Mouse (Mus musculus): ENCODE measurements at regions not wholly inside any gene's neighbourhood (a gene's known extent, or its start where the extent isn't known, plus 50 kb on each side); places are given as distances from the start of the nearest gene placed in this dataset.

DNA sequence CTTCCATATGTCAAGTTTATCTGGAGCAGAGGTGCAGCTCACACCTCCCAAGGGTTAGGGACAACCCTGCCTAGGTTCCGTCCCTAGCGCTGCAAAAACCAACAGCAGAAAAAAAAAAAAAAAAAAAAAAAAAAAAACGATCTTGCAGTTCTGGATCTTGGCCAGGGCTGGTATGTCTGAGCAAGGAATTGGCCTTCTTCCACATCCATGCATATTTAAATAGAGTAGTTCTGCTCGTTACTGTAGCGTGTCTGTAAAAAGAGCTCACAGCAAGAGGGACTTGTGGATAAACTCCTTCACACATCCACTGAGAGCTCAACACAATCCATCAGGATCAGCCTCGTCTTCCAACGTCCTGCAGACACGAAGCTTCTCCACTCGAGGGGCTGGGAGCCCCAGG, 639.4 kb upstream of the Adam5 start:
- no peak for DNase-seq

DNA sequence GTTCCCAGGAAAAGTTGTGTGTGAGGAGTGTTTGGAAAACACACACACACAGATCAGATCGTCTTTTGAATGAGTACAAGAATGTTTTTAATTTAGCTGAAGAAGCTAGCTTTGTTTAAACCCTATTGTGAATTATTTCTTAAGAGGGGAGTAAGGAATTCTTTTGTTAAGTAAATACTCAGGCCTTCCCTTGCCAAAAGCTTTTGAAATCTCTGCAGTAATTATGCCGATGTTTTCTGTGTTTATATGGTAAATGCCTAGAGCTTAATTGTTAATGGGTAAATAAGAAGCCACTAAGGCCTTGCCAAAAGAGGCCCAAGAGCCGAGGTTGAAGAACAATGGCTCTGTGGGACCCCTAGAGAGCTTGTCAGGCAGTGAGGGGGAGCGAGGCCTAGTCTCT, 638.3 kb upstream of the Adam5 start:
- DNase-seq: no peak

DNA sequence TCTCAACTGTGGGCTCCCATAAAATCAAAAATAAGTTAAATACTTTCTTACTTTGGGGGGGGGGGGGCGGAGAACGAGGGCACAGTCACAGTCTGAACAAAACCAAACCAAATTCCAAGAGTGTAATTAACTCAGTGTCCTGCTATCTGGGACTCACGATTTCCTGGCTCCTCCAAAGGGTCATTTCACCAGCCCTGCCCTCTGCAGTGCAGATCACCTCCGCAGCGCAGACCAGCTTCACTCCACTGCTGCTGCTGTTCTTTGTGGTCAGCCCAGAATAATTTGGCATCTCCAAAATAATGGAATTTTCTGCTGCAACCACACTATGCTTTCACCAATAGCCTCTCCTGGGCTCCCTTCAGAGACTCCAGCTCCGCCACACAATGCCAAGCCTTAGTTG, 631.5 kb upstream of the Adam5 start:
- no peak for DNase-seq

DNA sequence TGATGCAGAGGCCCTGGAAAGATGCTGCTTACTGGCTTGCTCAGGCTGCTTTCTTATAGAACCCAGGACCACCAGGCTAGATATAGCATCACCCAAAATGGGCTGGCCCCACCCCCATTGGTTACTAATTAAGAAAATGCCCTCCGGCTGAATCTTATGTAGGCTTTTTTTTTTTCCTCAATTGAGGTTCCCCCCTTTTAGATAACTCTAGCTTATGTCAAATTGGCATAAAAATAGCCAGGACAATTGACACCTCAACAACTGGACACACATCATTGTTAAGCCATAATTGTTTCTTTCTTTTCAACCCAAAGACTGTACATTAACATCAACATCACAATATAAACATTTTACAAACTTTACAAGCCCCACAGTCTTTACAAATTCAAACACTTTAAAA, 630.8 kb upstream of the Adam5 start:
- DNase-seq: no peak

DNA sequence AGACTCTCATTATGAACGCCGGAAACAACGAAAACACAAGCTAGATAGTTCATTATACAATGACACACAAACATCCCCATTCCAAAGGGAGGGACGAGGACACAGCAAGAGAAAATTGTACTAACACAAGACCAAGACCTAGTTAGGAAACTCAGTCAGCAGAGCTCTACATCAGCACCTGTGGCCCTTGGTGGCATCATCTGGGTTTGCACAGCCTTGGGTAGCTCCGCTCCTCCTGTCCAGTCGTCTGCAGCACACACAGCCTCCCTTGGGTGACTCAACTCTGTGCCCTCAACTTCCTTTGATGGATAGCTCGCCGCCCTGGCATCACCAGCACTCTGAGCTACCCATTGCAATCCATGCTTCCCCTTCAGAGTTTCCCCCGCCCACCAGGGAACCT, 629.7 kb upstream of the Adam5 start:
- no peak for DNase-seq

DNA sequence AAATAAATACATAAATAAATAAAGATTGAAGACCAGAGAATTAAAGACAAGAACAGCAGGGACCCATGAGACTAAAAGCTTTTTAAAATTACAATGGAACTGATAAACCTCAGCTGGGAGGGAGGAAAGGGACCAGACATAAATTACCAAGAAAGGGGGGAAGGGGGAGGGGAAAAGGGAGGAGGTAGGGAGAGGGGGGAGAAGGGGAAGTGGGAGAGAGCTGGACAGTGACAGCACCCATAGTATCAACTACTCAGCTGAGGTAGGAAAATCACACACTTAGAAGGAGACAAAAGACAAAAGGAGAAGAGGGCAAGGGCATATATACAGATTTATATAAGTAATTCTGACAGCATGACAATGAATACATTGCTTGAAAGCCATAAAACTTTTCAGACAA, 626.4 kb upstream of the Adam5 start:
- DNase-seq: no peak

DNA sequence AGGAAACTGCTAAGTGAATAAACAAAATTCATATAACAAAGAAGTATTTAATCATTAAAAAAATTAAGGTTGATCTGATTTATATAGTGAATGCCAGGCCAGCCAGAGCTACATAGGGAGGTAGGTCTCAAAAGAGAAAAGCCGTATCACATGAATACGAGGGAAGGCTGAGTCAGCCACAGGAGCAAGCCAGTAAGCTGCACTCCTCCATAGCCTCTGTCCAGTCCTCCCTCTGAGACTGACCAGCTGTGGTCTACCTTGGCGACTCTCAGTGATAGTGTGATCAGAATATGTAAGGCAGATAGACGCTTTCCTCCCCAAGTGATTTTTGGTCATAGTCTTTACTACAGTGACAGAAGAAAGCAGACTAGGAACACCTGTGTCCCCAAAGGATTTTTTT, 625.4 kb upstream of the Adam5 start:
- DNase-seq: no peak

DNA sequence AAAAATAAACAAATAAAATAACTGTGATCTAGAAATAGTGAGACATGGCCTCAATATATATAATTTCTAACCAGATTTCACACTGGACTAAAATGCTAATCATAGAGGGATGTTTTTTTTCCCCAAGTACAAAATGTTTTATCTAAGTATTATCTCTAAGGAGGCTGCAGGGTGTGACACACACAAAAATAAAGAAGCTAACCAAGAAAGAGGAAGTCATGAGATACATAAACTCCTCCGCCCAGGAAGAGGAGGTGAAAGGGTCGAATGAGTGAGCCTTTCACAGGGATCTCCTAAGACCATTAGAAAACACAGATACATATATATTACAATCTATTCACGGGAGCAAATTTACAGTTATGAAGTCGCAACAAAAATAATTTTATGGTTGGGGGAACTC, 623.7 kb upstream of the Adam5 start:
- DNase-seq: no peak

DNA sequence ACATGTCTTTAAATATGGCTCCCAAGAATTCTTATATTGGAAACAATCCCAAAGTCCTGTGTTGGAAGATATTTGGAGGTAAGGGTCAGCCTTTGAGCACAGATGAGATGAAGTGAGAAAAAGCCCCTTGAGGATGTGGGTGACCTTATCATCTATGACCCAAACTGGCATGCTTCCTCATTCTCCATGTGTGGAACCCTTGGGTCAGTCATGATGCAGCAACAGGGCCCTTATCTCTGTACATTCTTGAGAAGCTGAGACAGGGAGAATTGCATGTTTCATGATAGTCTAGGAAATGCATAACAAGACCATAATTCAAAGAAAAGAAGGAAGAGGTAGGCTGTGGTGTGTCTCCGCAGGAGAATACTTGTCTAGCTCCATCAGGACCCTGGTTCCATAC, 621.8 kb upstream of the Adam5 start:
- no peak for DNase-seq

DNA sequence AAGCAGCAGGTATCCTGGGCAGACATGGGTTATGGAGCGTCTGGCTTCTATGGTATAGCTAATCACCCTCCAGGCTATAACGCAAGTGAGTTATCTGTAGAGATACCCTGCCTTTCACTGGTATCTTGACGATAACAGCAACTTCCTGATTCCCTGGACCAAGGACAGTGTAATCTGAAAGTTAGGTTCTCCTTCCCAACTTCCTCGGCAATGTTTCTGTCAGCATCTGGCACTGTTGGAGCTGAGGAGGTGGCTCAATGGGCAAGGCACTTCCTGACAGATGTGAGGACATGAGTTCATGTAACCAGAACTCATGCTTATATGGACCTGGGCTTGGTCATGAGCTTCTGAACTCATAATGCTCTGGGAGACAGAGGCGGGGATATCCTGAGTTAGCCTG, 620.9 kb upstream of the Adam5 start:
- no peak for DNase-seq

DNA sequence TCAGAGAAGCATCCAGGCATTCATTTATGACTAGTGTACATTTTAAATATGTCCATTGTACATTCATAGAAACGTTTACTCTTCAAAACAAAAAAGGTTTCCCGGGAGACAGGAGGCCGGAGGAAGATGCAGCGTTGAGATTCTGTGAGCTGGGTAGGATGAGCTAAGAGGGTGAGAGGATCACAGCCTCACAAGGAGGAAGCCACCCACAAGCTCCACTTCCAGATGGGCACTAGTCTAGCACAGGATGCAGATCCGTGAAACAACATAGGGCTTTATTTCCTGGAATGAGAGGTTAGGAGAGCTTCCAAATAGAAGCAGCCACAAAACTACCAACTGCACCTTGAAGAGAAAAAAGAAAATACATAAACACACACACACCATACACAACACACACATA, 619.4 kb upstream of the Adam5 start:
- DNase-seq: no peak

DNA sequence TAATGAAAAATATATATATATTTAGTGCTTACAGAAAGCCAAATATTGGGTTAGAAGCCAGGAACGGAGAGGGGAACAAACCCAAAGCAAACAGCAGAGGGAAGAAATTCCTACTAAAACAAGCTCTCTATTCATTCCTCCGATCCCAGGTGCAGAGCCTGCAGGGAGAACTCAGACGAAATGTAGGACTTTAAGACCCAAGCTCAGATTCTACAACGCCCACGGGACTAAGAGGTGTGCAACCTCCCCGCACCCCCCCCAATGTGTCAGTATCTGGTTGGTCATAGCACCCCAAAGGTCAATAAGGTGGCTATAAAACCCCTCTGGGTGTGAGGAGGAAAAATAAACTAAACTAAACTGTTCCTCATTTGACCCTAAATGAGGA, 616.9 kb upstream of the Adam5 start:
- no peak for DNase-seq

DNA sequence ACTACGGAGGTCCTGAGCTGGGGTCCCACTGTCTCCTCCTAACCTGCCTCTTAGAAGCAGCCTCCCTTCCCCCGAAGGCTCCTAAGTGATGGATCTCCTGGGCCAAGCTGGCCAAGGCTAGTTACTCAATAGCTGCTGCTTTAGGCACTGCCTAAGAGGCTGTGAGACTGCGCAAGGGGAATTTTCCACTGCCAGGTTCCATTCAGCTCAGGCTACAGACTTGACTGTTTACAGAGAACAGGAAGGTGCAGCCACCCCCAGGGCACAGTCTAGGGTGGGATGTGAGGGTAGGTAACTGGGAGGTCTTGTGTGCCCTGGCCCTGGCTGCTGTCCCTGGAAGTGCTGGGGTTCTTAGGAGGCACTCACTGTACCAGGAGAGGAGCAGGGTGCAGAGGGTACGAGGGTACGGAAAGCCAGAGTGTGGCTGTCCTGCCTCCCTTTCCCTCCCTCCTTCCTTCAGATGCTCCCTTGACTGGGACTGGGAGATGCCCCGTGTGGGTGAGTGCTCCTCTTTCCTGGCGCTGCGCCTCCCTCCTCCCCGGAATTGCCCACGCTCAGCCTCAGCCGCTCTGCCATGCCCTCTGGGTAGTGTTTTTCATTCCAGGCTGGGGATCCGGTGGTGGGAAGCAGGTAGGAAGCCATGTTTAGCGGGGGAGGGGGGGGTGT, 616.4 kb upstream of the Adam5 start:
- DNase-seq: peak; percentile 28

DNA sequence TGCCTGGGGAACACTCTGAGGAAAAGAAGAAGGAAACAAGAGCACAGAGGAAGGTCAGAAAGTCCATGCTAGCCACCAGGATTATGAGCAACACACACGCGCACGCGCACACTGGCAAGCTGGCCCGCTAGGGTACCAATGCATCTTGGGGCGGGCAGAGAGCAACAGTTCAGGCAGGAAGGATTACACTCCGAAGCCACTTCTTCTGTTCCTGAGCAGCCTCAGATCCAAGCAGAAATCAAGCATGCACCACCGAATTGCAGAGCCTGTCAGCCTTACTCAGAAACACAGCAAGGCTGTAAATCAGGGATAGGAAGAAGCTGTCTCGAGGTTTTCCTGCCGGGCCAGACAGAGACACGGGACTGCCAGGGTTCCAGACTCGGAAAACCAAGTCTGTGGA, 615.8 kb upstream of the Adam5 start:
- DNase-seq: no peak

DNA sequence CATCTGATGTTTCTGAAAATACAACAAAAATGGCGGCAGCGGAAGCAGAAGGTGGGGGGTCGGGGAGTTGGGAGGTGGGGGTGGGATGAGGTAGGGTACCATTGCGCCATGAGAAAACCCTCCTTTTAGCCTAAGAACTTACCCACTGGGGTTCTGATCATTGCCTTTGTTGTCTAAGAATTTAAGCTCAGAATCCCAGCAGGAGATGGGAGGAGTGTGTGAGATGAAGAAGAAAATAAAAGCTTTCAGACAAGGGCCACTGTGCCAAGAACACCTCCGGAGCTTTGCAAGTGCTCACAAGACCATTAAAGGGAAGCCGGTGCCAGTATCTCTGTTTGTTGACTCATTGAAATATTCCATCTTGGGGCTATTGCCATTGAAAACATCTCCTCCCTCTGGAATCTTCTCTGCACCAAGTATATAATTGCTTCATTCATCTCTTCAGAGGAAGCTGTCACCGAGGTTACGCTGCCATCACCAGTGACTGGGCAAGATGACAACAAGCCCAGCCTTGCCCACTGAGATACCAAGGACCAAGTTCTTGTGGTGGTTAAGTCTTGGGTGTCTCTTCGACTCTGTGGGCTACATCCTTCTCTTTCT, 614.0 kb upstream of the Adam5 start:
- DNase-seq: no peak

DNA sequence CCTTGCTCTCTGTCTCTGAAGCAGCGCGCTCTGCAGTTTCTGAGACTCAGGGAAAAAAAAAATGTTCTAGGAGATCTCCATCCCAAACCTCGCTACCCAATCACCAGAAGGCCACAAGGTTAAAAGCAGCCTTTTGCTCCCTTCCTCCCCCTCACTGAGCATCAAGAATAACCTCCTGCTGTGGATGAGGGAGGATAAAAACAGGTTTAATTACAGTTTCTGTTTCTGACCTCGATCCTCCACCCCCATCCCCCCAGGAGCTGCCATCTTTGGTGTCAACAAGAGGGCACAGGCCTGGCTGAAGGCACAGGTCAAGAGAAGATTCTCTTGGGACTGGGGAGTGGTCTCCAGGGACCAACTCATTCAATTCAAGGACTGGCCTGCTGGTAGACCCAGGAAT, 613.0 kb upstream of the Adam5 start:
- no peak for DNase-seq

DNA sequence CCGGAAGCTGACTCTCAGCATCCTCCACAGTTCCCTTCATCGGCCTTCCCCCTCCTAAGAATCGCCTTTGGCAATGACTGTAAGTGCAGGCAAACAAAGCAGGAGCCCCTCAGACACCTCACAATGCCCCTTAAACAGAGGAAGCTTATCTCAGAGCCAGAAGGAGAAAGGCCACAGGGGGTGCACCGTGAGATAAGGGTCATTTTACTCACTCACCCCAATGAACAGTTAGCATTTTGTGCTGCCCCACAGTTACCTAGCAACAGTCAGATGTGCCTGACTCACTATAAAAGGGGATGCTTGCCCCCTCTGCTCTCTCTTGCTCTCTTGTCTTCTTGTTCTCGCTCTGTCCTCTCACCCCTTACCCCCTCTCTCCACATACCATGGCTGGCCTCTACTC, 606.4 kb upstream of the Adam5 start:
- no peak for DNase-seq

DNA sequence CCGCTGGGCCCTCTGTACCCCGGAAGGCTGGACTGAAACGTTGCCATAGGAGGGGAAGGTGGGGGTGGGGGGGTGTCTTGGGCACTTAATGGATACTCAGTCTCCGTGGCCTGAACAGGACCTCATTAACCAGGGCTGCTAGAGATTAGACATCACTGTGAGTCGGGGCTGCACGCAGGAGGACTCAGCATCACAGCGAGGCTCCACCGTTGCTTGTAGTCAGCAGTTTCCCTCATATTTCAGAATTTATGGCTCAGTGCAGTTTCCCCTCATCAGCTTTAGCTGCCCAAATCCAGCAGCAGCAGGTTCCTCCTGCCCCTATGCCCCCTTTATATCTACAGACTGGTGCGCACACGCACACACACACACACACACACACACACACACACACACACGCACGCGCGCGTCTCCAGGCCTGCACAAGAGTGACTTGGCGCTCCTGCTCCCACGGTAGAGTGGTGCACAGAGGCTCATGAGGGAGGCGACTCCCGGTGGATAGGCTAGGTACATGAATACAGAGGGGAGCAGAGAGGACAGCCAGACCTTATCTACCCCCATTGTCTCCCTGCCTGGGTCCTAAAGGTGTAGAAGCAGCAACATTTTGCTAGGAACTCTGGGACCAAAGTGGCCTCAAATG, 605.8 kb upstream of the Adam5 start:
- DNase-seq: no peak

DNA sequence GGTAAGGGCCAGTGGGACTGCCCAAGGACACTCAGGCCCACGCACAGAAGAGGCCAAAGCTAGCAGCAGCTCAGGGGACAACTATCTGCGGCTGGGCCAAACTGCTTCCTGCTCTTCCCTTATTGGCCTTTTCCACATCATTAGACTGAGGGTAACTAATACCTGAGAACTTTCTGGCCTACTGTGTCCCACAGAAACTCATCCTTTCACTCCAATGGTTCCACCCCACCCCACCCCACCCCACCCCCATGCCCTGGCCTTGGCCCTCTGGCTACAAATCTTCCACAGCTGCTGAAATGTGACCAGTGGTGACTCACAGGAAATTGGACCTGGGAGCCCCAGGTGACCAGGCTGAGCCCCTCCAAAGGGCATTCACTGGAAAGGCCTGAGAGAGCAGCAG, 604.6 kb upstream of the Adam5 start:
- DNase-seq: no peak

DNA sequence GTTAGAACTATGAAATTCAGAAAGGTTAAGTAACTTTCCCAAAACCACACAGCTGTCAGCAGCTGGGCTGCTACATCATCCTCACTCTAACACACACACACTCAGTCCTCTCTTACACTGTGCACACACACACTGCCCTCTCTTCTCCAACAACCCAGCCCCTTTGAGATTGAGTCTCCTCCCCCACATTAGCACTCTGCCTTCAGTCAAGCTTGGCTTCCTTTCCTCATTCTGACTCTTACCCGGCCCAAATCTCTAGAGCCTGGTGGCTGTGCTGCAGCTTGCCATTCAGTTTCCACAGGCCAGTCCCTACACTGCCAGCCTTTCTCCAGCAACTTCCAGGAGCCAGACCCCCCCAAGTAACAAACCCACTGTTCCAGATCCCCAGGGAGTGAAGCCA, 602.0 kb upstream of the Adam5 start:
- no peak for DNase-seq

DNA sequence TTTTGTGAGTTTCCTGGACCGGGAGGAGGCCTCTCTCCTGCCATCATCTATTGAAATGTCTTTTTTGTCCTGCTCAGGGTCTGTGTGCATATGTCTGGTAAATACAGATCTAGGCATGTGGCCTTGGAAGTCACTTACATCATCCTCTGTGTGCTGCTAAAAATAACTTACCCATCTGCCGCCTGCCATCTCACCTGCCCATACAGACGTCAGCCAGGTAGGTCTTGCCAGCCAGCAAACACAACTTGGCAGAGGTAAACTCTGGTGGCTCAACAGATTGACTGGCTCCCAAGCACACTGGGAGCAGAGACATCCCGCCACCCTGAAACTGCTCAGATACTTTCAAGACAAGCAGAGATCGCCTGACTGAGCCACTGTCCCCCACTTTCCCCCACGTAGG, 597.3 kb upstream of the Adam5 start:
- DNase-seq: no peak

DNA sequence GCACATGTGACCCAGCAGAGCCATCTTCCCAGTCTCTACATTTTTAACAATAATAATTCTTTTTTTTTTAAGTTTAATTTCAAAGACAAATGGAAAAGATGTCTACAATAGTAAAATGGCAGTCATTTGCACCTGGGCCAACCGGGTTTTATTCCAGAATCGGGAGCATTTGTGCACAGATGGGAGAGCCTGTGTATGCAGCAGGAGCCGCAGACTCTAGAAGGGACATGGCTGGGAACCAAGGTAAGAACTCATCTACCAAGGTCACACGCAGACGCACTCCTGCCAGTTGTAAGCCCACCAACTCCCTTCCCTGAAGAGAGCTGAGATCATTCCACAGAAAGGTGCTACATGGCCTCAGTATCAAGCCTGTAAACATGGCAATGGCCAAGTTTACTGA, 586.4 kb upstream of the Adam5 start:
- DNase-seq: no peak

DNA sequence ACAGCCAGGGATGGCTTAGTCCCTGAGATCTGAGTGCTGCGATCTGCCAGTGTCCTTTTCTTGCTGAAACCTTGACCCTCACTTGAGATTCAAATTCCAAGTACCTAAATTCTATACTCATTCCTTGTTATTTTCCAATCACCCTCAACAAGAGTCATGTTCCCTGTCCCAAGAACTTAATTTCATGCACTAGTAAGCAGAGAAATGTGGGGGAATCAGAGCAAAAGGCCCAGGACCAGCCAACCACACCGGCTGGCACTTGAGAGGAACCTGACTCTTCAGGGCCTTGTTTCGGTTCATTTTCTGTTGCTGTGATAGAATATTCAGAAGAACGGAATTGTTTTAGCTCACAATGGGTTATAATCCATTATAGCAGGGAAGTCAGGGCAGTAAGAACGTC, 583.7 kb upstream of the Adam5 start:
- no peak for DNase-seq

DNA sequence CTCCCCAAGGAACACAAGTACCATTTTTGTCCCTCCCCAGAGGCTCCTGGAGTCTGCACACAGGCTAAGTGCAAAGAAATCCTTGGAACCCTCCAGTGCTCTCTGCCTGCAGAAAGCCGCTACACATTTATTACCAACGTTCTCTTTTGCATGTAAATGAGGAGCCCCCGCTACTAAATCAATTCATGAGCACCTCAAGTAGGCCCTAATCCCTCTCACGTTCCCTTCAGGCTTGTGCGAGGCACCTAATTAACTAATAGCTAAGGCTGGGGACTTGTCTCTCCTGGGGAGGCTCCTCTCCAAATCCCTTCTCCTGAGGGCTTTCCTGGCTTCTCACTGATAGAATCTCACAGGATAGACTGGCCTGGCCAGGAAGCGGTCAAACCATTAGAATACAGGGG, 568.6 kb upstream of the Adam5 start:
- DNase-seq: no peak

DNA sequence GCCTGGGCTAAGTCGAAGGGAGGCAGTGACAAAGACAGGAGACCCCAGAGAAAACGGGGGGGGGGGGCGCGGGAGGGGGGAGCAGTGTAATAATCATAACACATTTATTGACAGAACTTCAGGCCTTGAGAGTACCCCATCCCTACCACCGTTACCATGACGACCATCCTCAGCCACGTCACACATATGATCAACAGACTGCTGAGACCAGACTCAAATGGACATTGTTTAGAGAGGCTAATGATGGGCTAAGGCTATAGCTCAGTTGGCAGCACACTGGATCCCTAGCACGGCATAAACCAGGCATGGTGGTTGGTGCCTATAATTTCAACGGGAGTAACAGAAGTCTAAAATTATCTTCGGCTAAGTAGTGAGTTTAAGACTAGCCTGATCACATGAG, 565.8 kb upstream of the Adam5 start:
- no peak for DNase-seq

All from right cerebral cortex, postnatal 14 days (tissue).